Mouse (Mus musculus) heart, embryonic 16.5 days (tissue): ENCODE data around the gene Tusc2. TPM values are rescaled to one million over a fixed set of nuclear protein-coding genes. Genes with fewer than 3 reads are reported as not detected.

Experiments used
- ATAC-seq: fragments of 200-750 bp; cut with Nextera tagmentation; replicated peaks from 2 replicates; pipeline ENCODE4 v1.8.0; 2017; ENCODE audit warnings: moderate number of reproducible peaks; ENCODE audit not compliant: insufficient read depth, low FRiP score; ENCODE audit errors: extremely low read depth
- H3K27ac ChIP-seq: fragments of 300-500 bp; sonication (generic); 2 replicates; pipeline ENCODE4 v1.5.1; 2014; ENCODE audit warnings: mild to moderate bottlenecking, low read length, control low read depth, moderate library complexity
- H3K27me3 ChIP-seq: fragments of 300-500 bp; sonication (generic); 2 replicates; pipeline ENCODE4 v1.6.1; 2014; ENCODE audit warnings: low read length, mixed read lengths; ENCODE audit not compliant: control insufficient read depth, insufficient read depth
- H3K36me3 ChIP-seq: fragments of 300-500 bp; sonication (generic); 2 replicates; pipeline ENCODE4 v1.6.1; 2014; ENCODE audit not compliant: control insufficient read depth, insufficient read depth
- H3K4me1 ChIP-seq: fragments of 300-500 bp; sonication (generic); 2 replicates; pipeline ENCODE4 v1.6.1; 2014; ENCODE audit warnings: low read length, mixed read lengths; ENCODE audit not compliant: control insufficient read depth, insufficient read depth
- H3K4me2 ChIP-seq: fragments of 300-500 bp; sonication (generic); 2 replicates; pipeline ENCODE4 v1.6.1; 2014; ENCODE audit warnings: low read depth, mild to moderate bottlenecking, control low read depth, low read length
- H3K4me3 ChIP-seq: fragments of 300-500 bp; sonication (generic); 2 replicates; pipeline ENCODE4 v1.5.1; 2014; ENCODE audit warnings: mild to moderate bottlenecking, control low read depth, low read length
- H3K9ac ChIP-seq: fragments of 300-500 bp; sonication (generic); 2 replicates; pipeline ENCODE4 v1.6.1; 2014; ENCODE audit warnings: low read length, control low read depth
- H3K9me3 ChIP-seq: fragments of 300-500 bp; sonication (generic); replicated peaks from 2 replicates; pipeline ENCODE4 v1.6.1; 2016; ENCODE audit warnings: low read length; ENCODE audit not compliant: control insufficient read depth
- WGBS: fragments of 180-500 bp; shearing (Covaris S2); extraction: QIAGEN DNeasy Blood & Tissue Kit; methylation state at CpG from one replicate; pipeline ENCODE4 v1.1.7; 2014; 5-methylcytosine and 5-hydroxymethylcytosine counted together
- polyA plus RNA-seq: library from polyadenylated mRNA; unstranded; fragments of >200 nt; fragmentation: Nextera tagmentation; extraction: Ambion mirVana; gene quantifications from 2 replicates; pipeline ENCODE4 v1.2.1, GENCODE M21; 2015

Tusc2 gene
- polyA plus RNA-seq, 1 experiment from 2014 or later, result 44.3 TPM

DNA sequence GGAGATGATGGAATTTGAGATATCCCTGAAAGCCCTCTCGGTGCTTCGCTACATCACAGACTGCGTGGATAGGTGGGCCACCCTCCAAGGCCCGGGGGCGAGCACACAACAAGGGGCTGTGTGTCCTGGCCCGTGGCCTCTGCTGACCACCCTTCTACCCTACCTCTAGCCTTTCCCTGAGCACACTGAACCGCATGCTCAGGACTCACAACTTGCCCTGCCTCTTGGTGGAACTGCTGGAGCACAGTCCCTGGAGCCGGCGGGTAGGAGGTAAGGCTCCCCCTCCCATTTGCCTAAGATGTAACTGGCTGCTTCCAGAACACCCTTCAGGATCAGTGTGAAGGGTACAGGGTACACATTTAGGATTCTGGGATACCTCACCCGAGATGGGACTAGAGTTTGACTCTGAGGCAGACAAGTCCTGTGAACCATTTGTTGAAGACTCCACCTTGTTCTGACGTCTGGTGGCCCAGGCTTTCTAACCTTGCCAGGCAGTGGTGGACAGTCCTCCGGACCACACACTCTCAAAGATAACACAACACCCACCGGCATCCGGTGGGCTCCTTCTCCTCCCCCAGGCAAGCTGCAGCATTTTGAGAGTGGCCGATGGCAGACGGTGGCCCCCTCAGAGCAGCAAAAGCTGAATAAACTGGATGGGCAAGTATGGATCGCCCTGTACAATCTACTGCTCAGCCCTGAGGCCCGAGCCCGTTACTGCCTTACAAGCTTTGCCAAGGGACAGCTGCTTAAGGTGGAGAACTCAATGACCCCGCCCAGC lies 13.6 kb upstream of the Tusc2 start:
- H3K36me3 ChIP-seq, result peaks cover 3% of the 10 kb centered on the region
- H3K9me3 ChIP-seq, result no peaks in the 10 kb centered on the region
- no peak for ATAC-seq
- H3K27me3 ChIP-seq, result peaks cover 8% of the 10 kb centered on the region
- no peak overlapping the region for H3K4me3 ChIP-seq
- WGBS, result 79% methylated on average over 20 of the region's 20 CpGs
- H3K4me2 ChIP-seq, result no peak overlapping the region
- peaks cover 31% of the 10 kb centered on the region for H3K4me1 ChIP-seq
- no peak overlapping the region for H3K27ac ChIP-seq
- no peak overlapping the region for H3K9ac ChIP-seq

DNA sequence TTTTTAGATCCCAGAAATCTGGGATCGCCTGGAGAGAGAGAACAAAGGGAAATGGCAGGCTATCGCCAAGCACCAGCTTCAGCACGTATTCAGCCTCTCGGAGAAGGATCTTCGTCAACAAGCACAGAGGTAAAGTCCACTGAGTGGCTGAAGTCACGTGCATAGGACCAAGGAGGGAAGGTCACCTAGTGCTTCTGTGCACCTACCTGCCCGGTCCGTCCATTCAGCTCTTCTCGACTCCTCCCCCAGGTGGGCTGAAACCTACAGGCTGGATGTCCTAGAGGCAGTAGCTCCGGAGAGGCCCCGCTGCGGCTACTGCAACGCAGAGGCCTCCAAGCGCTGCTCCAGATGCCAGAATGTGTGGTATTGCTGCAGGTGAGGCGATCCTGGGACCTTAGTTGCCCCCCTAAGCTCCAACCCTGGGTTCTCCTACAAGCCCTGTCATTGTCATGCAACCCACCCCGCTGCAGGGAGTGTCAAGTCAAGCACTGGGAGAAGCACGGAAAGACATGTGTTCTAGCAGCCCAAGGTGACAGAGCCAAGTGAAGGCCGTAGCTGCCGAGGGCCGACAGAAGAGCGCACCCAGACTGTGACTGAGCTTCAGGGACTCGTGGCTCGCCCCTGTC lies 12.5 kb upstream of the Tusc2 start:
- peak overlapping the region; percentile 71 for H3K9ac ChIP-seq
- peak overlapping the region; percentile 51 for H3K4me3 ChIP-seq
- H3K4me1 ChIP-seq, result peaks cover 32% of the 10 kb centered on the region
- no peak for ATAC-seq
- WGBS, result 46% methylated on average over 23 of the region's 23 CpGs
- H3K27me3 ChIP-seq, result peaks cover 8% of the 10 kb centered on the region
- no peaks in the 10 kb centered on the region for H3K9me3 ChIP-seq
- 0 out of 2 replicates have a peak overlapping the region, but pooled peaks have one; percentile 1 for H3K27ac ChIP-seq
- H3K4me2 ChIP-seq, result peak overlapping the region; percentile 91
- no peaks in the 10 kb centered on the region for H3K36me3 ChIP-seq

DNA sequence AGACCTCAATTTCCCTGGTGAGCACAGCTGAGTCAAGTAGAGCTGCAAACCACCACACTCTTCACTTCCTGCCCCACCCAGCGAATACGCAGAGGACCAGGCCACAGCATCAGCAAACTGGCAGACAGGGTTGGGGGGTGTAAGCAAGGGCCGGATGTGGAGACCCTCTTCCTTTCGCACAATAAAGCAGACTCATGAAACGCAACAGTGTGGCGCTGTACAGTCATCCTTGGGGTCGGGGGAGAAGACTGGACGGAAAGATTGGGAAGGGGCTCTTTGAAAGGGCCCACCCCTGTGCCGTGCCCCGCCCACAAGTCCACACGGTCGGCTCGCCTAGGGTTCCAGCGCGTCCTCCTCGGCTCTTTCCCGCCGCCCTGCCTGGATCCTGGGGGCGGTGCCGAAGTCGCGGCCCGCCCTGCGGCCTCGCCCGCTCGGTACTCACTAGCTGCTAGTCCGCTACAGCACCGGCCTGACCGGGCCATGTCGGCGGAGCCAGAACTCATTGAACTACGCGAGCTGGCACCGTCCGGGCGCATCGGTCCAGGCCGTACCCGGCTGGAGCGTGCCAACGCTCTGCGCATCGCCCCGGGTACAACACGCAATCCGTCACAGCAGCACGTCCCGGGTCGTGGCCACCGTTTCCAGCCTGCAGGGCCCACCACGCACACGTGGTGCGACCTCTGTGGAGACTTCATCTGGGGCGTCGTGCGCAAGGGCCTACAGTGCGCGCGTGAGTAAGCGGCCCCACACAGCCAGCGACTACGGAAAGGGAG lies 11.8 kb upstream of the Tusc2 start, which contains the start of gene Rassf1:
Gene Rassf1 (plus strand): TSS at position 439 of the 773 bp plus-strand sequence.
- 1% methylated on average over 63 of the region's 63 CpGs for WGBS
- H3K9me3 ChIP-seq, result no peaks in the 10 kb centered on the region
- peak within 1 kb of the TSS; percentile 71 for H3K9ac ChIP-seq
- peak within 1 kb of the TSS; percentile 15 for H3K27ac ChIP-seq
- H3K4me1 ChIP-seq, result peaks cover 36% of the 10 kb centered on the region
- H3K4me2 ChIP-seq, result peak within 1 kb of the TSS; percentile 91
- peak; percentile 10; the same call in 1 of the 2 replicates for ATAC-seq
- no peaks in the 10 kb centered on the region for H3K36me3 ChIP-seq
- peak within 1 kb of the TSS; percentile 51 for H3K4me3 ChIP-seq
- peaks cover 8% of the 10 kb centered on the region for H3K27me3 ChIP-seq

GRCm38 (mm10) chr9:107551890-107552355 lies 11.1 kb upstream of the Tusc2 start:
- H3K9ac ChIP-seq, result peak overlapping the region; percentile 71
- no peak for ATAC-seq
- H3K4me1 ChIP-seq, result peaks cover 35% of the 10 kb centered on the region
- peak overlapping the region; percentile 91 for H3K4me2 ChIP-seq
- no peaks in the 10 kb centered on the region for H3K36me3 ChIP-seq
- peak overlapping the region; percentile 51 for H3K4me3 ChIP-seq
- H3K27ac ChIP-seq, result peak overlapping the region; percentile 15
- WGBS, result 26% methylated on average over 8 of the region's 8 CpGs
- H3K27me3 ChIP-seq, result peaks cover 8% of the 10 kb centered on the region
- H3K9me3 ChIP-seq, result no peaks in the 10 kb centered on the region

DNA sequence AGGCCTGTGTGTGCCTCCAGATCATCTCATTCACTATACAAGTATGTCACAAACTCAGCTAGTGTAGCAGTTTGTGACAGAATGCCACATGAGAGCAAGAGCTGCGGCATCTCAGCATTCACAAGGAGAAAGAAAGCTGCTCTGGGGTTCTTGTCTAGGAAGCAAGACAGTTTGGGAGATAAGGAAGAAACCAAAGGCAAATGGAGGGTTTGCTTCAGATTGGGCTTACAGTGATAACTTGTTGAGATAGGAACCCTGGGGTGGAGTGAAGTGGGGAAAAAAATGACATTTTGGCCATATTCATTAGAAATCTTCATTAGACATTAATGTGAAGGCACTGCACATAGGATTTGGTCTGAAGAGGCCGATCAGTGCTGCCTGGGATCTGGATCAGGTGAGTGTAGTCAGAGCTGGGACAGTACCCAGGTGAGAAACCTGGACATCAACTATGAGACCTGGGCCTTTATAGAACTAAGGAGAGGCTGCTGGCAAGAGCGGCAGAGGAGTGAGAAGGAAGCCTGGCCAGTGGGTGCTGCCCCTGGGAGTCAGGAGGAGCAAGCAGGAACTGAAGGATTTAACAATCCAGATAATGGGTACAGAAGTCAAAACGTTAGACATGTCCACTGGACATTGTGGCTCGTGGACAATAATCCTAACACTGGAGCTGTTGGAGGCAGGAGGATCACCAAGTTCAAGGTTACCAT lies 10.2 kb upstream of the Tusc2 start:
- Histone ChIP-seq H3K4me3 (no peak overlapping the region), H3K9ac (no peak overlapping the region), H3K27me3 (peaks cover 8% of the 10 kb centered on the region), H3K36me3 (peaks cover 7% of the 10 kb centered on the region), H3K4me1 (peaks cover 29% of the 10 kb centered on the region), H3K9me3 (no peaks in the 10 kb centered on the region), H3K27ac (no peak overlapping the region), H3K4me2 (peak overlapping the region; percentile 91)
- ATAC-seq, result no peak
- 81% methylated on average over 5 of the region's 5 CpGs for WGBS

GRCm38 (mm10) chr9:107553541-107554318 lies 9.3 kb upstream of the Tusc2 start:
- H3K27me3 ChIP-seq, result peaks cover 8% of the 10 kb centered on the region
- peak; percentile 32 for ATAC-seq
- H3K4me3 ChIP-seq, result peak overlapping the region; percentile 70
- H3K27ac ChIP-seq, result peak overlapping the region; percentile 83
- H3K9ac ChIP-seq, result peak overlapping the region; percentile 76
- no peaks in the 10 kb centered on the region for H3K9me3 ChIP-seq
- H3K4me1 ChIP-seq, result peaks cover 29% of the 10 kb centered on the region
- WGBS, result 7% methylated on average over 37 of the region's 37 CpGs
- peak overlapping the region; percentile 91 for H3K4me2 ChIP-seq
- peaks cover 16% of the 10 kb centered on the region for H3K36me3 ChIP-seq

DNA sequence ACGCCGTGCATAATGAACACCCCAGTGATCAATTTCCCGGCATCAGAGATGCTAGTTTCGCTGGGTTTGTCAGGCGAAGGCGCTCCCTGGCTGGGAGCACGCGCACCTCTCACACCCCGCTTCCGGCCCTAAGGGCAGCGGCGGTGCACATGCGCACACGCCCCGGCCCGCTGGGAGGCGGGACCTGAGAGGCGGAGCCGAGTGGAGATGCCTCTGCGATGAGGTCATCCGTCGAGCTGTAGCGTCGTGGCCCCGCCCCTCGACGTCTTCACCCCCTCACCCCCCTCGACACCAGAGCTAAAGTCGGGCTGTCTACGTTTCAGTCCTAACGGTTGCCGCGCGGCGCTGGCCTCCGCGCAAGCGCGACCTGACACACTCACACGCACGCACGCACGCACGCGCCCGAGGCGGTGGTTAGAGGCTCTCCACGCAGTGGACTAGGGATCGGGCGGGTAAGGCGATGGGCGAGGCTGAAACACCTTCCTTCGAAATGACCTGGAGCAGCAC lies 8.7 kb upstream of the Tusc2 start:
- WGBS, result under 1% methylated on average over 53 of the region's 53 CpGs
- peak; percentile 91 for ATAC-seq
- peaks cover 29% of the 10 kb centered on the region for H3K4me1 ChIP-seq

More for the DNA sequence above, 8.7 kb upstream of the Tusc2 start:
- Histone ChIP-seq H3K9me3 (no peaks in the 10 kb centered on the region), H3K9ac (peak overlapping the region; percentile 96), H3K27ac (peak overlapping the region; percentile 98), H3K36me3 (peaks cover 22% of the 10 kb centered on the region), H3K4me2 (peak overlapping the region; percentile 91), H3K27me3 (peaks cover 8% of the 10 kb centered on the region), H3K4me3 (peak overlapping the region; percentile 70)
